Mouse (Mus musculus) neural tube, embryonic 14.5 days (tissue): ENCODE results near the gene Adm2. TPM values are rescaled to one million over a fixed set of nuclear protein-coding genes. Genes with fewer than 3 reads are reported as not detected.
A peak's percentile ranks its signal among the peaks of the same experiment; 100 is the strongest.

Experiments
- ATAC-seq: fragments of 200-750 bp; cut with Nextera tagmentation; 2 replicates; pipeline ENCODE4 v1.8.0; 2017; ENCODE audit warnings: low read depth, mild to moderate bottlenecking, moderate TSS enrichment, moderate library complexity
- H3K27ac ChIP-seq: fragments of 300-500 bp; sonication (generic); 2 replicates; pipeline ENCODE4 v1.5.1; 2014; ENCODE audit warnings: low read depth, mild to moderate bottlenecking, control low read depth, low read length, moderate library complexity, mixed read lengths
- H3K27me3 ChIP-seq: fragments of 300-500 bp; sonication (generic); 2 replicates; pipeline ENCODE4 v1.6.1; 2014; ENCODE audit warnings: low read length; ENCODE audit not compliant: control insufficient read depth, insufficient read depth
- H3K36me3 ChIP-seq: fragments of 300-500 bp; sonication (generic); 2 replicates; pipeline ENCODE4 v1.6.1; 2014; ENCODE audit warnings: low read length, mixed read lengths; ENCODE audit not compliant: control insufficient read depth, insufficient read depth
- H3K4me1 ChIP-seq: fragments of 300-500 bp; sonication (generic); 2 replicates; pipeline ENCODE4 v1.6.1; 2014; ENCODE audit warnings: low read length; ENCODE audit not compliant: control insufficient read depth, insufficient read depth
- H3K4me2 ChIP-seq: fragments of 300-500 bp; sonication (generic); 2 replicates; pipeline ENCODE4 v1.6.1; 2014; ENCODE audit warnings: mild to moderate bottlenecking, low read depth, low read length, control low read depth
- H3K4me3 ChIP-seq: fragments of 300-500 bp; sonication (generic); 2 replicates; pipeline ENCODE4 v1.5.1; 2014; ENCODE audit warnings: low read depth, low read length, control low read depth, mixed read lengths
- H3K9ac ChIP-seq: fragments of 300-500 bp; sonication (generic); replicated peaks from 2 replicates; pipeline ENCODE4 v1.6.1; 2014; ENCODE audit warnings: low read depth, mild to moderate bottlenecking, control low read depth, low read length, mixed read lengths
- H3K9me3 ChIP-seq: fragments of 300-500 bp; sonication (generic); 2 replicates; pipeline ENCODE4 v1.6.1; 2016; ENCODE audit warnings: low read length; ENCODE audit not compliant: control insufficient read depth
- WGBS: fragments of 180-500 bp; shearing (Covaris S2); extraction: QIAGEN DNeasy Blood & Tissue Kit; methylation state at CpG from one replicate; pipeline ENCODE4 v1.1.7; 2014; 5-methylcytosine and 5-hydroxymethylcytosine counted together
- polyA plus RNA-seq: library from polyadenylated mRNA; unstranded; fragments of >200 nt; fragmentation: Nextera tagmentation; extraction: Ambion mirVana; gene quantifications from 2 replicates; pipeline ENCODE4 v1.2.1, GENCODE M21; 2014

Adm2 gene
- polyA plus RNA-seq, 1 experiment from 2014 or later = not detected

- peak within 1 kb of the TSS; percentile 85 for H3K27ac ChIP-seq
- peaks cover 8% of the 10 kb centered on the region; the same call in 1 of the 2 replicates for H3K4me1 ChIP-seq
- peak within 1 kb of the TSS; percentile 78 for H3K4me3 ChIP-seq
- no peaks in the 10 kb centered on the region for H3K27me3 ChIP-seq
- peak within 1 kb of the TSS; percentile 79 for H3K4me2 ChIP-seq
- H3K36me3 ChIP-seq = peaks cover 24% of the 10 kb centered on the region
- peak within 1 kb of the TSS; percentile 72 for H3K9ac ChIP-seq
- ATAC-seq = peak; percentile 91
- no peaks in the 10 kb centered on the region for H3K9me3 ChIP-seq
- 0% methylated on average over 64 of the region's 64 CpGs for WGBS
Measured at GRCm38 (mm10) chr15:89355241-89356187, 33.0 kb downstream of the Adm2 start, which contains the start of the genes Lmf2 and Ncaph2. Lmf2 (minus strand) TSS chr15:89355659. Ncaph2 (plus strand) TSS chr15:89355719.

- H3K9me3 ChIP-seq = no peaks in the 10 kb centered on the region
- H3K4me3 ChIP-seq = peak overlapping the region; percentile 78
- peaks cover 8% of the 10 kb centered on the region; the same call in 1 of the 2 replicates for H3K4me1 ChIP-seq
- WGBS = under 1% methylated on average over 15 of the region's 15 CpGs
- H3K9ac ChIP-seq = peak overlapping the region; percentile 72
- peak overlapping the region; percentile 76 for H3K4me2 ChIP-seq
- no peaks in the 10 kb centered on the region for H3K27me3 ChIP-seq
- peaks cover 19% of the 10 kb centered on the region for H3K36me3 ChIP-seq
- H3K27ac ChIP-seq = peak overlapping the region; percentile 85
- peak; percentile 50; the same call in 1 of the 2 replicates for ATAC-seq
Measured at GRCm38 (mm10) chr15:89356372-89356771, 33.9 kb downstream of the Adm2 start.

DNA sequence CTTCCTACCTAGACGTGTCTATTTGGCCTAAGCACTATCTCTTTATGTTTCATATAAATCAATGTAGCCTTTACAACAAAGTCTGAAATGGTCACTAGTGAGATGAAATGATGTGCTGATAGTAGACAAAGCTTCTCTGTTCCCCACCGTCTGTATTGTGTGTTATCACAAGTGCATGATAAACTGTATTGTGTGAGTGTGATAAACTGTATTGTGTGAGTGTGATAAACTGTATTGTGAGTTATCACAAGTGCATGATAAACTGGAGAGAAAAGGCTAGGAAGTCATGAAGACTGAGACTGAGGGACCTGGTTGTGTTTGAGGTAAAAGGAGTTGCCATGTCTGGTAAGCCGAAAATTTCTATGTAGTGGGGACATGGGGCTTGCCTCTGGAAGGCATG lies 36.3 kb downstream of the Adm2 start:
- Histone ChIP-seq H3K9me3 (no peaks in the 10 kb centered on the region), H3K4me2 (no peak overlapping the region), H3K4me3 (no peak overlapping the region), H3K27me3 (no peaks in the 10 kb centered on the region), H3K36me3 (peaks cover 15% of the 10 kb centered on the region), H3K27ac (no peak overlapping the region), H3K4me1 (peaks cover 8% of the 10 kb centered on the region; the same call in 1 of the 2 replicates), H3K9ac (no peak overlapping the region)
- WGBS = 87% methylated on average over 3 of the region's 3 CpGs
- no peak for ATAC-seq

- Histone ChIP-seq H3K27ac (no peak overlapping the region), H3K4me3 (no peak overlapping the region), H3K36me3 (peaks cover 56% of the 10 kb centered on the region), H3K4me2 (no peak overlapping the region), H3K9ac (no peak overlapping the region), H3K9me3 (no peaks in the 10 kb centered on the region), H3K4me1 (no peaks in the 10 kb centered on the region), H3K27me3 (no peaks in the 10 kb centered on the region)
- 95% methylated on average over 7 of the region's 7 CpGs for WGBS
- no peak for ATAC-seq
Measured at GRCm38 (mm10) chr15:89363051-89363450, 40.5 kb downstream of the Adm2 start.

GRCm38 (mm10) chr15:89365141-89365551 lies 42.6 kb downstream of the Adm2 start:
- Histone ChIP-seq H3K27me3 (no peaks in the 10 kb centered on the region), H3K4me1 (no peaks in the 10 kb centered on the region), H3K9me3 (no peaks in the 10 kb centered on the region), H3K27ac (no peak overlapping the region), H3K4me2 (no peak overlapping the region), H3K9ac (no peak overlapping the region), H3K36me3 (peaks cover 69% of the 10 kb centered on the region), H3K4me3 (no peak overlapping the region)
- 98% methylated on average over 4 of the region's 4 CpGs for WGBS
- no peak for ATAC-seq

- Histone ChIP-seq H3K4me2 (no peak overlapping the region), H3K27me3 (peaks cover 5% of the 10 kb centered on the region), H3K9me3 (no peaks in the 10 kb centered on the region), H3K4me3 (no peak overlapping the region), H3K36me3 (peaks cover 45% of the 10 kb centered on the region), H3K27ac (no peak overlapping the region), H3K4me1 (peaks cover 14% of the 10 kb centered on the region), H3K9ac (no peak overlapping the region)
- no peak for ATAC-seq
- 90% methylated on average over 13 of the region's 13 CpGs for WGBS
Measured at GRCm38 (mm10) chr15:89372068-89372467, 49.5 kb downstream of the Adm2 start.

DNA sequence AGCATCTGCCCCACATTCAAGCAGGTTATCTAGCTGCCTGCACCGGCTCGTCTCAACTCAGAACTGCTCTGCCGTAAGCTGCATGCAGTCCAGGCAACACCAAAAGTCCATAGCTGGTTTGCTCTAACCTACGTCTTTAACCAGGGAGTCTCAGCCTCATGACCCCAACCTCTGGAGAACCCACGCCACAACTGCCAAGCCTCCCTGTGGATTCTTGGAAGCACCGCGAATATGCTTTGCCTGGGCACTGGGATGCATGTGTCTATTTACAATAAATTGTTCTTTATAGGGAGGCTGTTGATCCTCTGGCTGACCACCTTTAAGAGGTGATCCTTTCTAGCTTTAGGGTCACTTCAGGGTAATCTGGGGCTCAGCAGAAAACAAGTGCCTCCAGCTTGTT lies 50.0 kb downstream of the Adm2 start:
- Histone ChIP-seq H3K9ac (no peak overlapping the region), H3K27ac (no peak overlapping the region), H3K4me2 (peak overlapping the region; percentile 74), H3K36me3 (peaks cover 40% of the 10 kb centered on the region), H3K27me3 (peaks cover 7% of the 10 kb centered on the region), H3K4me3 (no peak overlapping the region; the same call in 1 of the 2 replicates), H3K4me1 (peaks cover 14% of the 10 kb centered on the region), H3K9me3 (no peaks in the 10 kb centered on the region)
- 87% methylated on average over 7 of the region's 7 CpGs for WGBS
- ATAC-seq = no peak

DNA sequence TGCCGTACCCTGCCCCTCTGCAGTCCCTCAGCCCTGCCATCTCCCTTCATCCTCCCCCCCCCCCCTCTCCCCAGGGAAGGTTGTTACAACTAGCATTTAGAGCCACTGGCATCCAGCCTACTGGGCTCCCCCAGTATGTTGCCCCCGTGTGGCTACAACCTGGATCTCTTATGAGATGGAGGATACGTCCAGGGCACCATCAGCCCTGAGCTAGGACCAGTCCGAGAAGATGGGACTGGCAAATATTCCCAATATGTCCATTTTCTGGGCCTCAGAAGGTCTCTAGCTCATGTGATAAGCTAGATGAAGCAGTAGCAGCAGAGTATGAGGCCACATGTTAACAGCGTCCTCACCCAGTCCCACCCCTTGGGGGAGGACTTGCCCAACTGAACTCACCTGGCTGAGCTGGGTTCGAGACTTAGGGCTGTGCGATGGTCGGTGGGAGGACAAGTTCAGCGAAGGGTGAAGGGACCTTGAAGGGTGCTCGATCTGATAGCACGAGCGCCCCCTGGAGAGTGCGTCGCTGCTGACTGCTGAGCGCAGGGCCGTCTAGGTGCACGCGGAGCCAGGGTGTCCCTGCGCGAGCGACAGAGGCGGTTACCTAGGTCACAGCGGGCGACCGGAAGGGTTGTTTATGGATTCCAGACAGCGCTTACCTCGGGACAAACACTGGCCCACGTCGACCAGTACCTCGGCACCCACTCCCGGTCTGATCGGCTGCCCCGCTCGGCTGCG lies 50.7 kb downstream of the Adm2 start:
- H3K4me1 ChIP-seq = peaks cover 14% of the 10 kb centered on the region
- H3K9ac ChIP-seq = peak overlapping the region; percentile 76
- peaks cover 13% of the 10 kb centered on the region for H3K27me3 ChIP-seq
- H3K36me3 ChIP-seq = peaks cover 34% of the 10 kb centered on the region
- peak overlapping the region; percentile 88 for H3K27ac ChIP-seq
- H3K9me3 ChIP-seq = no peaks in the 10 kb centered on the region
- H3K4me2 ChIP-seq = peak overlapping the region; percentile 74
- H3K4me3 ChIP-seq = peak overlapping the region; percentile 61
- WGBS = 1% methylated on average over 35 of the region's 35 CpGs
- ATAC-seq = peak; percentile 80
